Mouse (Mus musculus) hematopoietic stem cell, adult 5-6 weeks (primary cell): ENCODE measurements around the gene Gjb1. TPM values are rescaled to one million over a fixed set of nuclear protein-coding genes. Genes with fewer than 3 reads are reported as not detected.

Experiments used
- total RNA-seq: library from RNA; stranded (forward); fragments of 172-1452, 232-1000 nt; gene quantifications from 2 replicates; pipeline ENCODE4 v1.2.3, GENCODE M21; 2017

Gene Gjb1
- total RNA-seq, 1 experiment from 2014 or later = not detected

Other genes starting within 250 kb of the Gjb1 start
- gene Snx12, start 153.8 kb upstream of the Gjb1 start, total RNA-seq = 33.5 and 49.8 TPM in 2 replicates
- 17.7 and 18.0 TPM in 2 replicates for gene Foxo4, start 121.8 kb upstream of the Gjb1 start, total RNA-seq
- gene Gm614, start 112.4 kb upstream of the Gjb1 start, total RNA-seq = not detected in 2 replicates
- gene Il2rg, start 108.1 kb upstream of the Gjb1 start, total RNA-seq = 114 and 157 TPM in 2 replicates
- gene Gm20489, start 107.4 kb upstream of the Gjb1 start, total RNA-seq = not detected in 2 replicates
- 34.3 and 48.1 TPM in 2 replicates for gene Med12, start 102.3 kb upstream of the Gjb1 start, total RNA-seq
- not detected in 2 replicates for gene Nlgn3, start 77.2 kb upstream of the Gjb1 start, total RNA-seq
- 28.1 and 31.3 TPM in 2 replicates for gene Zmym3, start 44.5 kb downstream of the Gjb1 start, total RNA-seq
- 556 and 591 TPM in 2 replicates for gene Nono, start 52.9 kb downstream of the Gjb1 start, total RNA-seq
- gene Itgb1bp2, start 72.7 kb downstream of the Gjb1 start, total RNA-seq = 1.7 and 6.1 TPM in 2 replicates
- 92.7 and 98.5 TPM in 2 replicates for gene Taf1, start 156.4 kb downstream of the Gjb1 start, total RNA-seq